Mouse (Mus musculus): ENCODE results near the gene Cald1. TPM values are rescaled to one million over a fixed set of nuclear protein-coding genes. Genes with fewer than 3 reads are reported as not detected.

Cald1 gene
- total and polyA plus RNA-seq, 2 experiments, result 44.6 to 61.0 TPM

DNA sequence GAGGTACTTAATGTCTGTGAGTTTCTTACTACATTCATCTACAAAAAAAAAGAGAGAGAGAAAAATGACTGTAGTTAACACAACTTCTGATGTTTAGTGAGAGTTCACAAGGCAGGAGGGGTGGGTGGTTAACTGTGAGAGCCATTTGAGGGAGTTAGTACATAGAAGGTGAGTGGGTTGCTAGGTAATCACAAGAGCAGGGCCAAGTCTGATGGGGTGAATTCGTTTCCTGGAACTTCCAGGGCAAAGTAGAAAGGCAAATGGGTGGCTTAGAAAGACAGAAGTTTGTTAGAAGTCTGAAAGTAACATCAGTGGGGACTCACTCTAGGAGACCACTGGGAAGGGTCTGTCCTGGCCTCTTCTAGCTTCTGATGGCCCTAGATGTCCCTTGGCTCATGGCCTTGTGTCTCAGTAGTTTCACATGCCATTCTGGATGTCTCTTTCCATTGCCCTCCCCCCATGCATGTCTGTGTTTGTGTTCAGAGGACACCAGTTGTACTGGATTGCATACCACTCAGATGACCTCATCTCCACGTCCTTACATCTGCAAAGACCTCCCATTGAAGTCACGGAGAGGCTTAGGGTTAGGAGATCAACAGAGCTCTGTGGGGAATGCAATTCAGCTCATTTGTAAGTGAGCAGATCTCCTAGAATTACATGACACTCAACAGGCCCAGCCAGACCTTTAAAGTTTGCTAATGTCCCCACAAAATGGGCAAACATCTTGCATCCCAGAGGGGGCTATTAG is 118.8 kb downstream of the Cald1 start:
- H3K36me3 ChIP-seq (ENCODE audit: control insufficient read depth, insufficient read depth, low read length), result no peaks in the 10 kb centered on the region
- TF ChIP-seq CTCF (IDR thresholded peaks at IDR 0.05; ENCODE audit: low read depth, low read length) (no peak), POLR2A (IDR thresholded peaks at IDR 0.05; ENCODE audit: extremely low read depth, insufficient read depth, low read length) (no peak)
- WGBS, result 13% methylated on average over 3 of the region's 3 CpGs
- H3K4me3 ChIP-seq (ENCODE audit: insufficient read depth, low read depth, low read length), result no peak overlapping the region
- peaks cover 72% of the 10 kb centered on the region for H3K4me1 ChIP-seq (ENCODE audit: control insufficient read depth, insufficient read depth, low read length)
- peak overlapping the region; percentile 89 for H3K27ac ChIP-seq (replicated peaks; ENCODE audit: insufficient read depth, low read depth, low read length)
- no peaks in the 10 kb centered on the region for H3K27me3 ChIP-seq (ENCODE audit: control insufficient read depth, insufficient read depth, low read length)
- H3K79me2 ChIP-seq (ENCODE audit: control insufficient read depth, insufficient read depth, low read length), result peaks cover 37% of the 10 kb centered on the region; the same call in 1 of the 2 replicates
- peak; percentile 76 for DNase-seq (ENCODE audit: extremely low read depth, low read depth, low spot score)
- no peak overlapping the region for H3K9ac ChIP-seq (ENCODE audit: low read depth, low read length)

DNA sequence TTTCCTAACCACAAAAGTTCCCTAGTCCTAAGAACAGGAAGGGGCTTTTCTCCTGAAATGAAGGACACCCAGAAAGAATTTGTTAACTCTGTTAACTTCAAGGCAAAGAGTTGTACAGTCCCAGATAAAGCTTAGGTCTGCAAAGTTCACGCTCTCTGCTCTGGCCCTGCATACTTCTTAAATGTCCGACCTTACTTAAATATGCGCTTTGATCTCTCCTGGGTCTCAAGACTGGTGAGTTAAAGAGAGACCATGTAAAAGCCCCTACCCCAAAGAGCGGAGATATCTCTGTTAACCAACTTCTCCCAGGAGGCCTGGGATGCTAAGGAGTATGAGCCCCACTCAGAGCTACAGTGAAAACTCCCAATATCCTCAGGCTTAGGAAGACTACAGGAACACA is 119.4 kb downstream of the Cald1 start:
- Histone ChIP-seq H3K36me3 (ENCODE audit: control insufficient read depth, insufficient read depth, low read length) (no peaks in the 10 kb centered on the region), H3K27me3 (ENCODE audit: control insufficient read depth, insufficient read depth, low read length) (no peaks in the 10 kb centered on the region), H3K9ac (ENCODE audit: low read depth, low read length) (no peak overlapping the region), H3K4me1 (ENCODE audit: control insufficient read depth, insufficient read depth, low read length) (peaks cover 75% of the 10 kb centered on the region), H3K79me2 (ENCODE audit: control insufficient read depth, insufficient read depth, low read length) (peaks cover 38% of the 10 kb centered on the region; the same call in 1 of the 2 replicates), H3K4me3 (ENCODE audit: insufficient read depth, low read depth, low read length) (no peak overlapping the region), H3K27ac (replicated peaks; ENCODE audit: insufficient read depth, low read depth, low read length) (peak overlapping the region; percentile 89)
- 77% methylated on average over 4 of the region's 4 CpGs for WGBS
- DNase-seq (ENCODE audit: extremely low read depth, low read depth, low spot score), result no peak
- TF ChIP-seq POLR2A (IDR thresholded peaks at IDR 0.05; ENCODE audit: extremely low read depth, insufficient read depth, low read length) (no peak), CTCF (IDR thresholded peaks at IDR 0.05; ENCODE audit: low read depth, low read length) (no peak)

DNA sequence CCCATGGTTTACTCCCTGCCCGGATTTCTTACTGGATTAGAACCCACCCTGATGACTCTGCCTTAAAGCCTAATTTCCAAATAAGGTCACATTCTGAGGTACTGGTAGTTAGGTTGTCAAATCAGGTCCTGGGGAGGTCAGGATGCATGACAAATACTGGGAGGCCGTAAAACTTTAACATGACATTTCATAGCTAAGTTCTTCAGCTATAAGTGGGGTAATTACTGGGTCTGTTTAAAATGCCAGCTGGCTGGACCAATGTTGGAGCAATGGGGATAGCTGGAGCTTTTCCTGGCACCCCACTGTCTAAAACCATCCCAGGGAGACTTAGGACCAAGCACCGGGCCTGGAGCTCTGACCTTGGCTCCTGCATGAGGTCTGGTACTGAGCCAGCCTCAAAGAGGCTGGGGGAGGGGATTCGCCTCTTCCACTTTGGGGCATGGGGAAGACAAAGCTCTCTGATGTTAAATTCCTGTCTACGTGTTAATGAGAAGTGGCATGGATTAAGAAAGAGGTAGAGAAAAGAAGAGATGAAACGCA is 120.9 kb downstream of the Cald1 start:
- no peak for TF ChIP-seq POLR2A (IDR thresholded peaks at IDR 0.05; ENCODE audit: extremely low read depth, insufficient read depth, low read length)
- TF ChIP-seq CTCF (IDR thresholded peaks at IDR 0.05; ENCODE audit: low read depth, low read length), result no peak
- Histone ChIP-seq H3K4me3 (ENCODE audit: insufficient read depth, low read depth, low read length) (no peak overlapping the region), H3K79me2 (ENCODE audit: control insufficient read depth, insufficient read depth, low read length) (peaks cover 33% of the 10 kb centered on the region; the same call in 1 of the 2 replicates), H3K27me3 (ENCODE audit: control insufficient read depth, insufficient read depth, low read length) (no peaks in the 10 kb centered on the region), H3K4me1 (ENCODE audit: control insufficient read depth, insufficient read depth, low read length) (peaks cover 70% of the 10 kb centered on the region), H3K27ac (replicated peaks; ENCODE audit: insufficient read depth, low read depth, low read length) (peak overlapping the region; percentile 4), H3K36me3 (ENCODE audit: control insufficient read depth, insufficient read depth, low read length) (no peaks in the 10 kb centered on the region), H3K9ac (ENCODE audit: low read depth, low read length) (no peak overlapping the region)
- peak; percentile 69 for DNase-seq (ENCODE audit: extremely low read depth, low read depth, low spot score)
- 50% methylated on average over 6 of the region's 6 CpGs for WGBS

DNA sequence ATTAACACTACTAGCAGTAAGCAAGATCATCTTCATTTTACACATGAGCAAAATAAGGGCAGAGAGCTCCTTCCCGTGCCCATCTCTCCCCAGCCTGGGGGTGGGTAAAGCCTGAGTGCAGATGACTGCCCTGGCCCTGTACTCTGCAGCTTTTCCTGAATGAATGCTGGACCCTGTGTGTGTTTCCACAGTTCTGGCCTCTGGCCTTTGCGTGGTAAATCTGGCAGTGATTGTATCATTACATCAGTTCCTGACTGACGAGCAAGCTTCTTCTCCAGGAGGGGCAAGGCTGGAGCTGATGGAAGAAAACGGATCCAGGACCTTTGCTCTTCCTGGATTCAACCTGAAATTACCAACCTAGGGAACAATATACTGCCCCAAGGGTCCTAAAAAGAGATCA is 122.1 kb downstream of the Cald1 start:
- 11% methylated on average over 4 of the region's 4 CpGs for WGBS
- no peak overlapping the region for H3K4me3 ChIP-seq (ENCODE audit: insufficient read depth, low read depth, low read length)
- no peaks in the 10 kb centered on the region for H3K27me3 ChIP-seq (ENCODE audit: control insufficient read depth, insufficient read depth, low read length)
- no peaks in the 10 kb centered on the region for H3K36me3 ChIP-seq (ENCODE audit: control insufficient read depth, insufficient read depth, low read length)
- H3K9ac ChIP-seq (ENCODE audit: low read depth, low read length), result no peak overlapping the region
- DNase-seq (ENCODE audit: extremely low read depth, low read depth, low spot score), result peak; percentile 79
- no peak overlapping the region for H3K27ac ChIP-seq (replicated peaks; ENCODE audit: insufficient read depth, low read depth, low read length)
- TF ChIP-seq CTCF (IDR thresholded peaks at IDR 0.05; ENCODE audit: low read depth, low read length), result no peak
- TF ChIP-seq POLR2A (IDR thresholded peaks at IDR 0.05; ENCODE audit: extremely low read depth, insufficient read depth, low read length), result no peak
- H3K79me2 ChIP-seq (ENCODE audit: control insufficient read depth, insufficient read depth, low read length), result peaks cover 30% of the 10 kb centered on the region; the same call in 1 of the 2 replicates
- H3K4me1 ChIP-seq (ENCODE audit: control insufficient read depth, insufficient read depth, low read length), result peaks cover 66% of the 10 kb centered on the region

DNA sequence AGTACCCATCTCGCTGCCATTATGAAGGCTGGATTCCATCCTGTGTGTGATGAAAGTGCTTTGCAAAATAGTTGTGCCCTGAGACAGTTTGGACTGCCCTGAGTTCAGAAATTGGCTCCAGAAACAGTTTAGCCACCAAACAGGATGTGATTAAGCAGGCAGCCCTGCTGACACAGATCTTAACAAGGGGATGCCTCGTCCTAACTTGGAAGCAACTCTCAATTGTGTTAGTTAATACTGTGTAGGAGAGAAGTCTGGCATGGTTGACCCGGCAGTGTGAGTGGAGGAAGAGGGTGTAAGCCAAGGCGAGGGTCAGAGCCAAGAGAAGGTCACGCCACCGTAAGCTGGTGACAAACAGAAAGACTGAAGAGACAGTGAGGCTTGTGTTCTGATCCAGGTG is 123.4 kb downstream of the Cald1 start:
- WGBS, result 4% methylated on average over 6 of the region's 6 CpGs
- H3K79me2 ChIP-seq (ENCODE audit: control insufficient read depth, insufficient read depth, low read length), result peaks cover 27% of the 10 kb centered on the region; the same call in 1 of the 2 replicates
- H3K27me3 ChIP-seq (ENCODE audit: control insufficient read depth, insufficient read depth, low read length), result no peaks in the 10 kb centered on the region
- H3K9ac ChIP-seq (ENCODE audit: low read depth, low read length), result no peak overlapping the region
- peak; percentile 87 for DNase-seq (ENCODE audit: extremely low read depth, low read depth, low spot score)
- peak overlapping the region; percentile 68 for H3K27ac ChIP-seq (replicated peaks; ENCODE audit: insufficient read depth, low read depth, low read length)
- H3K4me1 ChIP-seq (ENCODE audit: control insufficient read depth, insufficient read depth, low read length), result peaks cover 60% of the 10 kb centered on the region
- TF ChIP-seq POLR2A (IDR thresholded peaks at IDR 0.05; ENCODE audit: extremely low read depth, insufficient read depth, low read length) (no peak), CTCF (IDR thresholded peaks at IDR 0.05; ENCODE audit: low read depth, low read length) (no peak)
- no peaks in the 10 kb centered on the region for H3K36me3 ChIP-seq (ENCODE audit: control insufficient read depth, insufficient read depth, low read length)
- H3K4me3 ChIP-seq (ENCODE audit: insufficient read depth, low read depth, low read length), result no peak overlapping the region

DNA sequence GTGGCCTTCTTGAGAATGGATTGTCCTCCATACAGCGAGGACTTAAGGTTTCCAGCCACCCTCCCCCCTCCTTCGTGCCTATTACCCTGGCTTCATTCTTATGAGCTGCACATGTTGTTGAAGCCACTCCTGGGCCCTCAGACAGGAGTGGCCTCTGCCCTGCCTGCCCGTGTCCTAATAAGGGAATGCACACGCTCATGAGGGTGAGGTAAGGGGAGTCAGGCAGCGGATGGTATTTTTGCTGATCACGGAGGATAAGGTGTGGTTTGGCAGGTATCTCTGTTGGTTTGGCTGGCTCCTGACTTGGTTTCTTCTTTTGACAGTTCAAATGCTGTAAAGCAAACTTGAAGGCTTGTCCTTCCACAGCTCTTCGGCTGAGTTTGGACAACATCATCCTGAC is 124.4 kb downstream of the Cald1 start:
- H3K9ac ChIP-seq (ENCODE audit: low read depth, low read length), result no peak overlapping the region
- H3K36me3 ChIP-seq (ENCODE audit: control insufficient read depth, insufficient read depth, low read length), result no peaks in the 10 kb centered on the region

More for the DNA sequence above, 124.4 kb downstream of the Cald1 start:
- H3K27me3 ChIP-seq (ENCODE audit: control insufficient read depth, insufficient read depth, low read length), result no peaks in the 10 kb centered on the region
- TF ChIP-seq POLR2A (IDR thresholded peaks at IDR 0.05; ENCODE audit: extremely low read depth, insufficient read depth, low read length) (no peak), CTCF (IDR thresholded peaks at IDR 0.05; ENCODE audit: low read depth, low read length) (no peak)
- peak; percentile 81 for DNase-seq (ENCODE audit: extremely low read depth, low read depth, low spot score)
- H3K4me1 ChIP-seq (ENCODE audit: control insufficient read depth, insufficient read depth, low read length), result peaks cover 61% of the 10 kb centered on the region
- H3K4me3 ChIP-seq (ENCODE audit: insufficient read depth, low read depth, low read length), result no peak overlapping the region
- H3K79me2 ChIP-seq (ENCODE audit: control insufficient read depth, insufficient read depth, low read length), result peaks cover 21% of the 10 kb centered on the region; the same call in 1 of the 2 replicates
- peak overlapping the region; percentile 68 for H3K27ac ChIP-seq (replicated peaks; ENCODE audit: insufficient read depth, low read depth, low read length)
- WGBS, result 34% methylated on average over 7 of the region's 7 CpGs
